Mouse (Mus musculus): Measurements from ENCODE around the gene Ankdd1a. TPM values are rescaled to one million over a fixed set of nuclear protein-coding genes. Genes with fewer than 3 reads are reported as not detected.

The Ankdd1a gene
- polyA plus RNA-seq, 2 experiments: 0.06 TPM; not detected in 1

- no peak overlapping the region for H3K4me2 ChIP-seq (ENCODE audit: low read depth)
- H3K27me3 ChIP-seq (ENCODE audit: control insufficient read depth, insufficient read depth, low read length): no peaks in the 10 kb centered on the region
- H3K4me3 ChIP-seq (ENCODE audit: insufficient read depth in 1 of 2, low read depth in 2 of 2, low read length in 2 of 2): no peak overlapping the region
- ATAC-seq (ENCODE audit: insufficient read depth) (no peak), DNase-seq (ENCODE audit: low read depth in 3 of 3, low spot score in 3 of 3) (no peak)
- no peak overlapping the region; the same call in 1 of the 2 replicates for H3K9ac ChIP-seq (replicated peaks)
- no peaks in the 10 kb centered on the region for H3K9me3 ChIP-seq (ENCODE audit: control insufficient read depth, low read length)
- WGBS (ENCODE audit: insufficient replicate concordance): 77% methylated on average over 5 of the region's 5 CpGs
- H3K4me1 ChIP-seq (replicated peaks; ENCODE audit: control insufficient read depth in 2 of 2, insufficient read depth in 2 of 2, low read length in 1 of 2): peaks cover 35 to 47% of the 10 kb centered on the region in 2 experiments
- no peak for TF ChIP-seq EP300 (IDR thresholded peaks at IDR 0.05; ENCODE audit: low read depth)
- TF ChIP-seq CTCF (IDR thresholded peaks at IDR 0.05; ENCODE audit: low read depth): no peak
- peaks cover 4% of the 10 kb centered on the region for H3K36me3 ChIP-seq (replicated peaks; ENCODE audit: control insufficient read depth, insufficient read depth, low read depth)
- H3K27ac ChIP-seq: no peak overlapping the region; the same call in 1 of the 2 replicates
These were observed 27.1 kb upstream of the Ankdd1a start for GRCm38 (mm10) chr9:65547111-65547510.

GRCm38 (mm10) chr9:65546413-65546695 lies 26.4 kb upstream of the Ankdd1a start:
- H3K4me2 ChIP-seq (ENCODE audit: low read depth): no peak overlapping the region
- ATAC-seq (ENCODE audit: insufficient read depth) (peak; percentile 61), DNase-seq (ENCODE audit: low read depth in 3 of 3, low spot score in 3 of 3) (no peak)
- no peak overlapping the region for H3K4me3 ChIP-seq (ENCODE audit: insufficient read depth in 1 of 2, low read depth in 2 of 2, low read length in 2 of 2)
- H3K9me3 ChIP-seq (ENCODE audit: control insufficient read depth, low read length): no peaks in the 10 kb centered on the region
- H3K4me1 ChIP-seq (replicated peaks; ENCODE audit: control insufficient read depth in 2 of 2, insufficient read depth in 2 of 2, low read length in 1 of 2): peaks cover 35 to 47% of the 10 kb centered on the region in 2 experiments
- no peak for TF ChIP-seq CTCF (IDR thresholded peaks at IDR 0.05; ENCODE audit: low read depth)
- no peak for TF ChIP-seq EP300 (IDR thresholded peaks at IDR 0.05; ENCODE audit: low read depth)
- no peaks in the 10 kb centered on the region for H3K36me3 ChIP-seq (replicated peaks; ENCODE audit: control insufficient read depth, insufficient read depth, low read depth)
- H3K9ac ChIP-seq (replicated peaks): peak overlapping the region; percentile 45; the same call in 1 of the 2 replicates
- H3K27me3 ChIP-seq (ENCODE audit: control insufficient read depth, insufficient read depth, low read length): no peaks in the 10 kb centered on the region
- H3K27ac ChIP-seq: peak overlapping the region; percentile 61
- 26% methylated on average over 4 of the region's 4 CpGs for WGBS (ENCODE audit: insufficient replicate concordance)

GRCm38 (mm10) chr9:65545635-65546412 lies 25.8 kb upstream of the Ankdd1a start:
- H3K36me3 ChIP-seq (replicated peaks; ENCODE audit: control insufficient read depth, insufficient read depth, low read depth): no peaks in the 10 kb centered on the region
- H3K4me3 ChIP-seq (ENCODE audit: insufficient read depth in 1 of 2, low read depth in 2 of 2, low read length in 2 of 2): no peak overlapping the region
- H3K4me2 ChIP-seq (ENCODE audit: low read depth): no peak overlapping the region
- WGBS (ENCODE audit: insufficient replicate concordance): 64% methylated on average over 10 of the region's 10 CpGs
- H3K27ac ChIP-seq: peak overlapping the region; percentile 57
- no peak for DNase-seq (ENCODE audit: low read depth in 3 of 3, low spot score in 3 of 3)
- H3K9ac ChIP-seq (replicated peaks): 0 out of 2 replicates have a peak overlapping the region, but pooled peaks have one; percentile 18
- no peaks in the 10 kb centered on the region for H3K9me3 ChIP-seq (ENCODE audit: control insufficient read depth, low read length)
- ATAC-seq (ENCODE audit: insufficient read depth): no peak
- no peaks in the 10 kb centered on the region for H3K27me3 ChIP-seq (ENCODE audit: control insufficient read depth, insufficient read depth, low read length)
- TF ChIP-seq CTCF (IDR thresholded peaks at IDR 0.05; ENCODE audit: low read depth): no peak
- TF ChIP-seq EP300 (IDR thresholded peaks at IDR 0.05; ENCODE audit: low read depth): 0 out of 2 replicates have a peak, but pooled peaks have one; percentile 14
- peaks cover 32 to 44% of the 10 kb centered on the region in 2 experiments for H3K4me1 ChIP-seq (replicated peaks; ENCODE audit: control insufficient read depth in 2 of 2, insufficient read depth in 2 of 2, low read length in 1 of 2)

GRCm38 (mm10) chr9:65542111-65542524 lies 22.1 kb upstream of the Ankdd1a start:
- Histone ChIP-seq H3K4me1 (replicated peaks; ENCODE audit: control insufficient read depth in 2 of 2, insufficient read depth in 2 of 2, low read length in 1 of 2) (peaks cover 35 to 44% of the 10 kb centered on the region in 2 experiments), H3K36me3 (replicated peaks; ENCODE audit: control insufficient read depth, insufficient read depth, low read depth) (no peaks in the 10 kb centered on the region), H3K27ac (peak overlapping the region; percentile 70), H3K4me2 (ENCODE audit: low read depth) (no peak overlapping the region), H3K9me3 (ENCODE audit: control insufficient read depth, low read length) (no peaks in the 10 kb centered on the region), H3K9ac (replicated peaks) (0 out of 2 replicates have a peak overlapping the region, but pooled peaks have one; percentile 5), H3K4me3 (ENCODE audit: insufficient read depth in 1 of 2, low read depth in 2 of 2, low read length in 2 of 2) (no peak overlapping the region), H3K27me3 (ENCODE audit: control insufficient read depth, insufficient read depth, low read length) (no peaks in the 10 kb centered on the region)
- 10% methylated on average over 7 of the region's 7 CpGs for WGBS (ENCODE audit: insufficient replicate concordance)
- DNase-seq (ENCODE audit: low read depth in 3 of 3, low spot score in 3 of 3): no peak
- TF ChIP-seq EP300 (IDR thresholded peaks at IDR 0.05; ENCODE audit: low read depth) (no peak), CTCF (IDR thresholded peaks at IDR 0.05; ENCODE audit: low read depth) (no peak)
- ATAC-seq (ENCODE audit: insufficient read depth): peak; percentile 16; the same call in 1 of the 2 replicates
